ENCODE assay signal across 8 mouse cellular contexts in the genomic region with DNA sequence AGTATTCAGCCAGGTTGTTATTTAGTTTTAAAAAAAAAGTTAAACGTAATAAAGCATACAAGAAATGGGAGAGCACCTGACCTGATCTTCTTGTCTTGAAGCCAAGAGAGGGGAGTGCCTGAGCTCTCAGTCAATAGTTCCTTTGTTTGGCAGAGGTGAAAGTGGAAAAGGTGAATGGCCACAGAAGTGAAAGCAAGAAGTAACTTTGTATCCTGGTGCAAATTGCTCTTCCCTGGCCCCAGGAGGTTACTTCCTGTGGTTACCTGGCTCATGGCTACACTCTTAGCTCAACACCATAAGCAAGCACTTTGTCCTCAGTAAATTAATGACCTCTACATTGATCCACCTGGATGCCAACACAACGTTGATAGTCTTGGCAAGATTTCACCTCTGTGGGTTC. TPM values are rescaled to one million over a fixed set of nuclear protein-coding genes. Genes with fewer than 3 reads are reported as not detected.
DNase-seq lines count a peak whose midpoint lies in the region; ATAC-seq and TF ChIP-seq lines count a peak whose summit lies in the region.

A gene (minus strand): TSS at position 199 of the 400 bp plus-strand sequence.

- TF ChIP-seq POLR2A in small intestine, adult 2 months (IDR thresholded peaks at IDR 0.05; ENCODE audit: low read depth, low read length), result no peak

- no peaks in the 10 kb centered on the region for H3K9me3 ChIP-seq in E14TG2a.4 (ENCODE audit: low read length)
- no peaks in the 10 kb centered on the region for H3K9me3 ChIP-seq in heart, postnatal 0 days (replicated peaks; ENCODE audit: control insufficient read depth, low read length)
- H3K9me3 ChIP-seq in liver, embryonic 11.5 days (ENCODE audit: control insufficient read depth, low read length), result no peaks in the 10 kb centered on the region

- ATAC-seq in heart, postnatal 0 days (ENCODE audit: insufficient read depth, low read depth), result no peak
- ATAC-seq in liver, embryonic 11.5 days (replicated peaks; ENCODE audit: low FRiP score), result no peak

- peak within 1 kb of the TSS; percentile 63 for H3K9ac ChIP-seq in heart, postnatal 0 days (replicated peaks; ENCODE audit: low read depth, low read length)
- peak within 1 kb of the TSS; percentile 52 for H3K9ac ChIP-seq in liver, embryonic 11.5 days (ENCODE audit: low read depth, low read length)

- 60% methylated on average over 2 of the region's 2 CpGs for WGBS in heart, postnatal 0 days
- 69% methylated on average over 2 of the region's 2 CpGs for WGBS in liver, embryonic 11.5 days
- 22% methylated on average over 2 of the region's 2 CpGs for WGBS in small intestine, adult 2 months

- no peak for TF ChIP-seq CTCF in E14TG2a.4 (conservative IDR thresholded peaks at IDR 0.05; ENCODE audit: low read length)
- TF ChIP-seq CTCF in heart, postnatal 0 days (IDR thresholded peaks at IDR 0.05; ENCODE audit: low read depth), result no peak
- TF ChIP-seq CTCF in small intestine, adult 2 months (IDR thresholded peaks at IDR 0.05; ENCODE audit: extremely low read depth, insufficient read length, insufficient replicate concordance, low read depth, low read length), result no peak

- no peak for TF ChIP-seq EP300 in heart, postnatal 0 days (IDR thresholded peaks at IDR 0.05; ENCODE audit: low read depth)

- H3K4me1 ChIP-seq in E14TG2a.4 (replicated peaks; ENCODE audit: low read depth, low read length), result peaks cover 15% of the 10 kb centered on the region
- H3K4me1 ChIP-seq in heart, postnatal 0 days (ENCODE audit: control insufficient read depth, insufficient read depth), result peaks cover 6% of the 10 kb centered on the region; the same call in 1 of the 2 replicates
- H3K4me1 ChIP-seq in liver, embryonic 11.5 days (replicated peaks; ENCODE audit: control insufficient read depth, insufficient read depth, low read length), result no peaks in the 10 kb centered on the region
- H3K4me1 ChIP-seq in small intestine, adult 2 months (ENCODE audit: control insufficient read depth, insufficient read depth, insufficient read length, low read length), result peaks cover 8% of the 10 kb centered on the region; the same call in 1 of the 2 replicates

- peak within 1 kb of the TSS; percentile 90 for H3K27ac ChIP-seq in heart, postnatal 0 days (ENCODE audit: low read depth)
- H3K27ac ChIP-seq in liver, embryonic 11.5 days (ENCODE audit: low read depth, low read length), result no peak within 1 kb of the TSS; the same call in 1 of the 2 replicates
- peak within 1 kb of the TSS; percentile 96 for H3K27ac ChIP-seq in small intestine, adult 2 months (ENCODE audit: insufficient read depth, low read depth, low read length)

- H3K4me3 ChIP-seq in E14TG2a.4 (replicated peaks; ENCODE audit: low read length), result peak within 1 kb of the TSS; percentile 44
- peak within 1 kb of the TSS; percentile 62 for H3K4me3 ChIP-seq in heart, postnatal 0 days (ENCODE audit: low read depth, low read length)
- H3K4me3 ChIP-seq in liver, embryonic 11.5 days (ENCODE audit: low read depth, low read length), result peak within 1 kb of the TSS; percentile 51
- H3K4me3 ChIP-seq in small intestine, adult 2 months (ENCODE audit: low read depth, low read length), result peak within 1 kb of the TSS; percentile 85

- peak within 1 kb of the TSS; percentile 68 for H3K4me2 ChIP-seq in heart, postnatal 0 days (ENCODE audit: low read depth, low read length)
- peak within 1 kb of the TSS; percentile 71 for H3K4me2 ChIP-seq in liver, embryonic 11.5 days

- DNase-seq in 3134 (ENCODE audit: extremely low read depth, insufficient read length, low spot score), result peak; percentile 7
- DNase-seq in heart, postnatal 0 days (ENCODE audit: low spot score), result no peak
- no peak for DNase-seq in liver, embryonic 11.5 days (ENCODE audit: low spot score)
- DNase-seq in gastrocnemius, adult 18-20 months (ENCODE audit: low spot score), result no peak
- DNase-seq in c-Kit-positive CD71-positive TER-119-positive erythroid progenitor cells, embryonic 14.5 days (ENCODE audit: low spot score), result no peak
- DNase-seq in cerebellum, postnatal 25 days, result no peak

- no peaks in the 10 kb centered on the region for H3K27me3 ChIP-seq in E14TG2a.4 (ENCODE audit: insufficient read depth, low read length)
- H3K27me3 ChIP-seq in heart, postnatal 0 days (ENCODE audit: control insufficient read depth, insufficient read depth, low read length), result no peaks in the 10 kb centered on the region
- no peaks in the 10 kb centered on the region for H3K27me3 ChIP-seq in liver, embryonic 11.5 days (replicated peaks; ENCODE audit: control insufficient read depth, insufficient read depth, low read length)
- no peaks in the 10 kb centered on the region for H3K27me3 ChIP-seq in small intestine, adult 2 months (ENCODE audit: control insufficient read depth, insufficient read depth, low read length)

- H3K36me3 ChIP-seq in E14TG2a.4 (ENCODE audit: insufficient read depth, low read length), result no peaks in the 10 kb centered on the region
- H3K36me3 ChIP-seq in heart, postnatal 0 days (replicated peaks; ENCODE audit: control insufficient read depth, insufficient read depth, low read length), result no peaks in the 10 kb centered on the region
- no peaks in the 10 kb centered on the region for H3K36me3 ChIP-seq in liver, embryonic 11.5 days (ENCODE audit: control insufficient read depth, insufficient read depth, low read length)
- H3K36me3 ChIP-seq in small intestine, adult 2 months (ENCODE audit: control insufficient read depth, insufficient read depth, low read length), result 0 out of 2 replicates have a peak, but pooled peaks cover 1% of the 10 kb centered on the region

RNA-seq across cellular contexts. Expression of the gene that starts here (rescaled TPM):
- 2.9 and 6.6 TPM in 2 replicates for total RNA-seq in heart, postnatal 0 days (2014; rRNA removed; ENCODE audit: low replicate concordance)
- polyA plus RNA-seq in heart, postnatal 0 days (2015; fragmentation: Nextera tagmentation; extraction: Ambion mirVana), result 2.3 and 2.9 TPM in 2 replicates
- 0.71 and 1.0 TPM in 2 replicates for polyA plus RNA-seq in liver, embryonic 11.5 days (2014; fragmentation: Nextera tagmentation; extraction: Ambion mirVana)
- 1.6 and 3.5 TPM in 2 replicates for polyA plus RNA-seq in small intestine, adult 2 months (2012; rRNA removed)
- 1 to 10 TPM in 1 of 2 experiments, under 1 TPM in 1; 0.75 to 1.3 TPM for total RNA-seq in gastrocnemius, adult 18-20 months (2021)
